Mouse (Mus musculus): ENCODE measurements around the gene Hras. TPM values are rescaled to one million over a fixed set of nuclear protein-coding genes. Genes with fewer than 3 reads are reported as not detected.

Hras gene
- total RNA-seq (2021) = 100 to 1,000 TPM; 101 to 104 TPM
- long read RNA-seq, experiment 1, transcript Hras-201 (6 exons, 2,828 nt) = minor isoform, 53 of 135 reads
- long read RNA-seq, experiment 1, transcript Hras-202 (5 exons, 1,199 nt) = major isoform, 61 of 135 reads
- long read RNA-seq, experiment 1, partial matches to known transcripts = 8 of 135 reads
- long read RNA-seq, experiment 1, other reads (novel, unspliced or antisense) = 9 of 135 reads
- long read RNA-seq, experiment 2, transcript Hras-202 (5 exons, 1,199 nt) = major isoform, 30 of 68 reads
- long read RNA-seq, experiment 2, transcript Hras-201 (6 exons, 2,828 nt) = minor isoform, 22 of 68 reads
- long read RNA-seq, experiment 2, transcript Hras-207 (6 exons, 2,272 nt) = minor isoform, 6 of 68 reads
- long read RNA-seq, experiment 2, partial matches to known transcripts = 4 of 68 reads
- long read RNA-seq, experiment 2, other reads (novel, unspliced or antisense) = 5 of 68 reads

DNA sequence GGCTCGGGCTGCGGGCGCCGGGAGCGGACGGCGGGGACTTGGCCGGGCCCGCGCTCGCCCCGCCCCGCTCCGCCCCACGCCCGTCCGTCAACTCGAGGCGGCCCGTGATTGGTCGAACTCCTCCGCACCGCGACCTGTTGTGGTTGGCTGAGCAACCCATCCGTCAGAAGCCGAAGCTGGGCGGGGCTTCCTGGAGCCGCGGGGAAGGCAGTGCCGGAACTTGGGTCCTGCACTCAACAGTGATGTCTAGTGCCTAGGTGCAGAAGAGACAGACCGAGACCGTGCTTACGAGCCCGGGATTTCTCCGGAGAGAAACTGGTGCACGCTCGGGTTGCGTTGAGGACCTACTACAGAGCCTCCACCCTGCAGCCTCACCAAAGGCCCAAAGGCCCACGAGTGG is at the start of gene Hras, which contains the start of gene Lrrc56:
TSS of gene Hras (minus strand) at position 58 of the 400 bp plus-strand sequence.
TSS of gene Lrrc56 (plus strand) at position 210 of the 400 bp plus-strand sequence.
- intact Hi-C loops (cut with DNase I) = no loop called here
- DNase-seq = peak; percentile 98 to 99

DNA sequence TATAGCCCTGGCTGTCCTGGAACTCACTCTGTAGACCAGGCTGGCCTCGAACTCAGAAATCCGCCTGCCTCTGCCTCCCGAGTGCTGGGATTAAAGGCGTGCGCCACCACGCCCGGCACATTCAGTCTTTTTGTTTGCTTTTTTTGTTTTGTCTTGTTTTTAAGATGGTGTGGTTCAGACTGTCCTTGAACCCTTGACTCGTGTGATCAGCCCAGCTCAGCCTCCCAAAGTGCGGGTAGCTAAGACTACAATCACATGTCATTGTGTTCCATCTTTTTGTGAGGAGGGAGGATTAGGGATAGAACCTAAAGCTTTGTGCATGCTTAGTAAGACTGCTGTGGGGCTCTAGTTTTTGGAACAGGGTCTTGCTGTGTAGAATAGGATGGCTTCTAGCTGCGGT is 37.7 kb upstream of the Hras start:
- no peak for DNase-seq
- intact Hi-C loops (cut with DNase I) = loop anchor here (10.0 kb wide), 1 partner anchor 293 kb away; no protein-coding TSS in a partner anchor

DNA sequence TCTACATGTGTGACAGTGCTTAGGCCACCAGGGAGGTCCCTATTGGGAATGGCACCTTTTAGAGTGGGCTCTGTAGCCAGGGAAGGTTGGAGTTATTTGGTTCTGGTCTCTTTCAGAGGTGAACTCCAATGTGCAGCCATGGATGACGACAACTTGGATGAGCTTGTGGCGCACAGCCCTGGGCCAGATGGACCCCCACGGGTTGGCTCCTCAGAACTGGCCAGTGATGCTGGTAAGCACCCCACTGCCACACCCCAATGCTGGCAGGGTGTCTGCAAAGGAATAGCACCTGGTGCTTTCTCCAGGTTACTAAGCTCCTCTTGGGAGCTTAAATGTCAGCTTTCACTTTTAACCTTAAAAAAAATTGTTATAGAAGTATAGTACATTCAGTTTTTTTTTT is 37.3 kb upstream of the Hras start:
- intact Hi-C loops (cut with DNase I) = loop anchor here (10.0 kb wide), 1 partner anchor 294 kb away; no protein-coding TSS in a partner anchor
- no peak for DNase-seq

DNA sequence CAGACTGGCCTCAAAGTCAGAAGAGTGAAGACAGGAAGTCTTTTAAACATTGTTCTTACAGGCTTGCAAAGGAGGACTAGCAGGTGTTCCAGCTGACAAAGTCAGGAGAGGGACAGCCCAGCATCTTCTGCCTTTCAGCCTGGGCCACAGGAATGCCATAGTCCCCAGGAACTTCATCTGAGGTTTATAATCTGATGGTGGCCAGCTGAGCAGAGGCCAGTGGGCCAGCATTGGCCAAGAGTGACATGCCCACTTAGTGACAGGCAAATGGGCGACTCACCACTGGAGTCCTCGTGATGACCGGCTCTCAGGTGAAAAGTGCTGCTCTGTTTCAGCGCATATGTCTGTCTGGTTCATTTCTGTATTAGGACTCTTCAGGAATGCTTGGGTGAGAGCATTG is 36.8 kb upstream of the Hras start:
- DNase-seq = no peak

DNA sequence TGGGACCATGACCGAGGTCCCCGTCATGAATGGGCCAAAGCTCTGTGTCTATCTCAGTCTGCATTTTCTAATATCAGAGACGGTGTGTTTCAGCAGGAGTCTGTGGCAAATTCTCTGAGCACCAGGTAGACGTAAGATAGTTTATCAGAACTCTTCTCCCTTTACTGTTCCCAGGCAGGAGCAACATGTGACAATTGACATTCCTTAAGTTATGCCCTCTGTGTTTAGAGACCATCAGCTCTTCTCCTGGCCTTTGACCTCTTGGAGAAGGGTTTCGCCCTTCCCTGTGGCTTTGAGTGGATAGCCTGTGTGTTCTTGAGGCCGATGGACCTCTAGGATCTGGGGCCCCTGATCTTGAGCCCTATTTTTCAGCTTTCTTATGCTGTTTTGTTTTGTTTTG is 35.9 kb upstream of the Hras start:
- DNase-seq = no peak
- intact Hi-C loops (cut with DNase I) = loop anchor here (5.0 to 10.0 kb wide), 3 partner anchors 65 to 295 kb away; no protein-coding TSS in a partner anchor

More for the DNA sequence above, 36.8 kb upstream of the Hras start:
- intact Hi-C loops (cut with DNase I) = loop anchor here (10.0 kb wide), 1 partner anchor 294 kb away; no protein-coding TSS in a partner anchor

DNA sequence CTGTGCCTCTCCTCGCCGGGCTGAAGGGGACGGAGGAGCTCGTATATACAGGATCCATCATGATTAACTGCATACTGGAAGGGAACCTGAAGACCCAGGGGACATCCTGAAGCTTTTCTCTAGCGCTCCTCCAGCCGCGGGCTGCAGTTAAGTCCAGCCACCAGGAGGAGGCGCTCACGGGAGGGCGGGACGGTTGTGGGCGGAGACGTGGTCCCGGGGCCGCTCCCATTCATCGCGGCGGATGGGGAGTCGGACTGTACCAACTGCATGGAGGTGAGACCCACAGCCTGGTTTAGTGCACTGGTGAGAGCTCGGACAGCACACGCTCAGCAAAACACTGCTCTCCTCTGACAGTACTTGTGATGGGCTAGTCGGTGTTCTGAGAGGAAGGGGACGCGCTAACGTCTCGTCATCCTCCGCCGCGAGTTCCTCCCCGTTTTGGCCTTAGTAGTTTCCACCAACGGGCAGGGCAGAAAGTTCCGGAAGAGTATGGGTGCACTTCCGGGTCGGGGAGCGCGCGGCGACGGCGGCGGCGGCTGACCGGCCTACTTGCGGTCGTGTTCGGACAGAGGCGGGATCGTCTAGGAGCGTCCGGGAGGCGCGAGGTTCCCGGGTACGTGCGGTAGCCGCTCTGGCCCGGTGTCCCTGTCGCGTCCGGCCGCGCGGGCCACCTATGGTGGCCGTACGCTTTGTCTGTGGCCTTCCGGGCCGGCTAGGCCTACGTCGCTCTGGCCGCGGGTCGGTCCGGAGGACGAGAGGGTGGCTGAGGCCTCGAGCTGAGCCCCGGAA is 34.7 kb upstream of the Hras start, which contains the start of gene Phrf1:
TSS of gene Phrf1 (plus strand) at position 506 of the 789 bp plus-strand sequence.
- DNase-seq = peak; percentile 95 to 97
- intact Hi-C loops (cut with DNase I) = loop anchor here (5.0 to 10.0 kb wide), 2 partner anchors 64 to 134 kb away; no protein-coding TSS in a partner anchor

DNA sequence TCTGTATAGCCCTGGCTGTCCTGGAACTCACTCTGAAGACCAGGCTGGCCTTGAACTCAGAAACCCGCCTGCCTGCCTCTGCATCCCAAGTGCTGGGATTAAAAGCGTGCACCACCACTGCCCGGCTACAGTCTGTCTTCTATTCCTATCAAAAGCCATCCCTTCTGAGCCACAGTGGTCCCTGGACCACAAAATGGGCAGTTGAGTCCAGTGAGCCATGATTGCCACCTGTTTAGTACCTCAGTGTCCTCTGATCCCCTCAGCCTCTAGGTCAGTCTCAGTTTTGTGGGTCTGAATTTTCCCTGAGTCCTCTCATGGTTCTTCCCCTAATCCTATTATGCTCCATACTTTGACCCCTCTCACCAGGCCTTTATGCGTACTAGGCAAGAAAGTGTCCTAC is 34.0 kb upstream of the Hras start:
- intact Hi-C loops (cut with DNase I) = loop anchor here (5.0 to 10.0 kb wide), 2 partner anchors 63 to 135 kb away; no protein-coding TSS in a partner anchor
- DNase-seq = no peak

DNA sequence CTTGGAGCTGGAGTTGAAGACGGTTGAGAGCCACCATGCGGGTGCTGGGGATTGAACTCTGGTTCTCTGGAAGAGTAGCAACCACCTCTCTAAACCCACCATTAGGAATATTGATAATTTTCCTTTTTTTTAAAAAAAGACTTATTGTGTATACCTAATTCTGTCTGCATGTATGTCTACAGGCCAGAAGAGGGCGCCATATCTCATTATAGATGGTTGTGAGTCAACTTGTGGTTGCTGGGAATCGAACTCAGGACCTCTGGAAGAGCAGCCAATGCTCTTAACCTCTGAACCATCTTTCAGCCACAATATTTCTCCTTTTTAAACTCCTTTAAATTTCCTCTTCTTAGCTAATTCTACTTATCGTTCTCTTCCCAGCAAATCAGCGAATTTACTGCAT is 32.7 kb upstream of the Hras start:
- intact Hi-C loops (cut with DNase I) = loop anchor here (5.0 to 10.0 kb wide), 2 partner anchors 62 to 136 kb away; no protein-coding TSS in a partner anchor
- no peak for DNase-seq

DNA sequence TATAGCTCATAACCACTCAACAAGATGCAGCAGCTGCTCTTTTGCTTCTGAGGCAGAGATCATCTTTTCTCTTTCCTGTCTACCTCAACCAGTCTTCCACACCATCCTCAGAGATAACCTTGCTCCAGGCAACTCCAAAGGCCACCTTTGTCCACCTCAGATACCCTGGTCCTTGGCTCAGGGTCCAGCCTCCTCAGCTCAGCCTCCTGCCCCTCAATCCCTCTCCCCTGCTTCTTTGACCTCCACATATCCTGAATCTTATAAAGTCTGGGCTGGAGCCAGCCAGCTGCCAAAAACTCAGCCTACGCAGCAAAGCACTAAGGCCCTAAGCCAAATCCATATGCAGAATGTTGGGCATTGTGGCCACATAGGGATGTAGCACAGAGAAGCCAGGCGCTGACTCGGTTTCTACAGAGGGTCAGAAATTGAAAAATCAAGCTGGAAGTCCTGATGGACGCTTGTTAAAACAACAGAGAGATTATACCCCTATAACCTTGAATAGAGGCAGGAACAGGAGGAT is 29.0 kb upstream of the Hras start:
- intact Hi-C loops (cut with DNase I) = loop anchor here (10.0 kb wide), 1 partner anchor 58 kb away; no protein-coding TSS in a partner anchor
- DNase-seq = no peak

DNA sequence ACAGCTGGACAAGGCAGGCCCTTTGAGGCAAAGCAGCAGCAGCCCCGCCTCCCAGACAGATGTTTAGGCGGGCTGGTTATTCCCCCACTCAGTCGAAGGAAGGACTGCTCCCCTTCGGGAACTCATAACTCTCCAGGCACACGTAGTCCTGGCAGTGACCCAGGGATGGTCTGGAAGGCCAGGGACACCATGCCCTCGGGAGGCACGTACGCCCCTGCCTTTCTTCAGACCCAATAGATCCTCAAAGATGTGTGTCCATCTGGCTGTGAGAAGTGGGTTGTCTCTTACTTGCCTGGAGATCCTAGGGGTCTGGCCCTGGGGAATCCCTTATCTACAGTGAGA is 28.3 kb upstream of the Hras start:
- intact Hi-C loops (cut with DNase I) = loop anchor here (10.0 kb wide), 1 partner anchor 57 kb away; no protein-coding TSS in a partner anchor
- no peak for DNase-seq

DNA sequence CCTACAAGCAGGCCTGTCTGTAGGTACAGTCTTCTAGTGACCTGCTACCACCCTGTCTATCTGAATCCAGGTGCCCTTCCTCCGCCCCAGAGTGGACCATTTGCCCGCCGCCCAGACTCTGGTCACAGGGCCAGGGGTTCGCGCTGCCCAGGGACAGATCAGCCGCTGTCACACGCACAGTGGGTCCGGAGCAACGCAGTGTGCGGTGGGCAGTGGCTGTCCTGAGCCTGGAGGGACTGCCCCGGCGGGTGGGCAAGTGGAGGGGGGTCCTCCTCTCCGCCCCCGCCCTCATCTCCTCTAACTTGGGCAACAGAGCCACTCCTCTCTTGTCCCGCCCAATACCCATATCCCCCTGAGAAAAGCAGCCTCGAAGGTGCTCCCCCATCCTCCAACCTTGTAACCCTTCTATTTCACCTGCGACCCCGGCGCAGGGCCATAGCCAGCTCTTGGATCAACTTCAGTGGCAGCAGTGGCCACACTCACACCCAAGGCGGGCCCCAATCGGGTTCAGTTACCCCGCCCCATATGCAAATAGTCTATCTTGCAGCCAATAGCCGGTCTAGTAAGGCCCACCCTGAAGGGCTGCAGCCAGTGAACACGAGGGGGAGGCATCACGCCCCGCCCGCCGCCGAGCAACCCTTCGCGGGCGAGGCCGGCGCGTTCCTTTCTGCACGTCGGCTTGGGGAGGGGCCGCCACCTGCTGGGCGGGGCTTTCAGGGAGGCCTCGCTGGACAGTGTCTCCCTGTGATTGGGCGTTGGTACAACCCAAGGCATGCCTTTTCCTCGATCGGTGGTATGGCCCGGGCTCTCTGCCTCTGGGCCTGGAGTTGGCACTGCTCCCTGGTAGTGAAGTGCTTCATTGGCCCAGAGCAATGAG is 27.7 kb upstream of the Hras start:
- intact Hi-C loops (cut with DNase I) = loop anchor here (10.0 kb wide), 1 partner anchor 57 kb away; no protein-coding TSS in a partner anchor
- peak; percentile 96 for DNase-seq

DNA sequence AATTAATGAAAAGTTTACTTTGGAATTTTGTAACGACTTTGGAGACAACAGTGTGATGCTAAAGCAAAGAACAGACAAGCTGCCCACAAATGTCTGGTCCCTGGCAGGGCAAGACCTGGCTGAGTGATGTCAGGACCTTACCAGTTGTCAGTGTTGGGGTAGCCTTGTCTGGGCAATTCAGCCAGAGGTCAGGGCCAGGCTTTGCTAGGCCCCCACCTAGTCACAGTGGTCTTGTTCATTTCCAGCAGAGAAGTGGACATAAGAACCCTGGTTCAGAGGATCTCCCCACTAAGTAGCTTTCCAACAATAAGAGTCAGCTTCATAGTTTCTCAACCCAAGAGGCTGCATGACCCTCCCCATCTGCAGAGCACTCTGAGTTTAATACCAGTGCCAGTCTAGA is 26.6 kb upstream of the Hras start:
- intact Hi-C loops (cut with DNase I) = loop anchor here (10.0 kb wide), 1 partner anchor 56 kb away; no protein-coding TSS in a partner anchor
- no peak for DNase-seq

DNA sequence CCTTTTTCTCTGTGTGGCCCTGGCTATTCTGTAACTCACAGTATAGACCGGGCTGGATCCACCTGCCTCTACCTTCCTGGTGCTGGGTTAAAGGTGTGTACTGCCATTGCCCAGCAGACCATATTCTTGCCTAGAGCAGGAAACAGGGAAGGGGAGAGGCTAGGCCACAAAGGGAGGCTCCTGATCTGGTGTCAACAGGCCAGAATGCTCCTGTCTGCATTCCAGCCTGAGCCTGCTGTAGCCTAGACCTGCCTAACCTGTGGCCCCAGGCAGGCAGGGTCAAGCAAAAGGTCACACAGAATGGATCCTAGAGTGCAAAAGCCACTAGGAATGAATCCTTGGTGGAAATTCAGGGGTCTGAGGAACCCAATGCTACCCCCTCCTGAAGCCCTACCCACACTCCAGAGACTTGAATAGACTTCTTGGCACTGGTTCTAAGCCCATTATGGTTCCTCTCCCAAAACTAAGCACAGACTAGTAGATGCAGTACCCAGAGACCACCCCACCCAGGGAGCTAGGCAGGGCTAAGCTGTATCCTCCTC is 25.8 kb upstream of the Hras start:
- intact Hi-C loops (cut with DNase I) = loop anchor here (10.0 kb wide), 1 partner anchor 55 kb away; no protein-coding TSS in a partner anchor
- DNase-seq = no peak

DNA sequence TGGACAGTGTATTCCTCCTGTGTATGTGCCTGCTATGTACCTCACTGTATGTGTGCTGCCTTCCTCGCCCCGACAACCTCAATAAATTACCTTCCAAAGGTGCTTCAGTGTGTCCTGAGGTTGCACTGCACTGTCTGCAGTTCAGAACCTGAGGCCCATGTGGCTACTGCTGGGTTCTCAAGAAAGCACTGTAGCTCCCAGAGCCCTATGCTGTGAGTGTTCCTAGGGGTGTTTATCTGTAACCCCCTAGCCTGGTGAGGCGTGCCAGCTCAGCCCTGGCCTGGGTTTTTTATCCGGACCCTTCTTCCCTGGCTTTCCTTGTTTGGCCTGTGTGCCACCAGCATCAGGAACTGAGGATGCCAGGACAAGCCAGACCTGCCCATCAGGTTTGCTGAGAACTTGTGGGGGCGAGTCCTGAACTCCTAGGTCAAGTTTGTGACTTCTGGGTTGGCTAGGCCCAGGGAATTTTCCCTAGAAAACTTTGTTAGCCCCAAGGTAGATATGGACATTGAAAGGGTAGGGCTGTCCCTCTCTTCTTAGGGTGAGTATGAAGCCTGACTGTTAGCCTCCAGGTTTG is 24.8 kb upstream of the Hras start:
- intact Hi-C loops (cut with DNase I) = no loop called here
- DNase-seq = no peak

DNA sequence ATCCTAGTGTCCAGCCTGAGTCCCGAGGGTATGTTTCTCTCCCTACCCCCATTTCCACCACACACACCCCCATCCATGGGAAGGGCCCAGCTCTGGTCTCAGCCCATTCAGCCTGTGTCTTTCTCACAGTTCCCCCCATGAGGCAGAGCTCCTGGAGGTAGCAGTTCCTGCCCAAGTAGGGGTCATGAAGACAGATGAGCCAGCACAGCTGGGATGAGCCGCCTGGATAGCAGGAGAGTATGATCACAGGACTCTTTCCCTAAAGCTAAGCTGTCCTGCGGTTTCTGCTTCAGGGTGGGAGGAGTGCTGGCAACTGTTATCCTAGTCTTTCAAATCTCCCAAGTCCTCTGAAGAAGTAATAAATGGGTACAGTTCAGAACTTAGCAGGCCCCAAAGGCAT is 24.3 kb upstream of the Hras start:
- DNase-seq = no peak
- intact Hi-C loops (cut with DNase I) = no loop called here

DNA sequence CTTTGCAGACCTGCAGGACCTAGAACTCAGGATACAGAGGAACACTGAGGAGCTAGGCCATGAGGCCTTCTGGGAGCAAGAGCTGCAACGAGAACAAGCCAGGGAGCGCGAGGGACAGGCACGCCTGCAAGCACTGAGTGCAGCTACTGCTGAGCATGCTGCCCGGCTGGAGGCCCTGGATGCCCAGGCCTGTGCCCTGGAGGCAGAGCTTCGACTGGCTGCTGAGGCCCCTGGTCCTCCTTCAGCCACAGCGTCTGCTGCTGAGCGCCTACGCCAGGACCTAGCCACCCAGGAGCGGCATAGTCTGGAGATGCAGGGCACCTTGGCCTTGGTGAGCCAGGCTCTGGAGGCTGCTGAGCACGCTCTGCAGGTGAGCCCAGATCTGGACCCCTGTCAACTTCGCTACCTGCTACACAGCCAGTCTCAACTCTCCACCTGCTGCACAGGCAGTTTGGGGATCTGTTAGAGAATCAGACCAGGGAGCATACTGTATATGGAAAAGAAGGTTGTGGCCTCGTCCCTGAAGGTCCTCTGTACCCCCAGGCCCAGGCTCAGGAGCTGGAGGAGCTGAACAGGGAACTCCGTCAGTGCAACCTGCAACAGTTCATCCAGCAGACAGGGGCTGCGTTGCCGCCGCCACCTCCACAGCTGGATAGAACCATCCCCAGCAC is 23.7 kb upstream of the Hras start:
- no peak for DNase-seq
- intact Hi-C loops (cut with DNase I) = no loop called here

DNA sequence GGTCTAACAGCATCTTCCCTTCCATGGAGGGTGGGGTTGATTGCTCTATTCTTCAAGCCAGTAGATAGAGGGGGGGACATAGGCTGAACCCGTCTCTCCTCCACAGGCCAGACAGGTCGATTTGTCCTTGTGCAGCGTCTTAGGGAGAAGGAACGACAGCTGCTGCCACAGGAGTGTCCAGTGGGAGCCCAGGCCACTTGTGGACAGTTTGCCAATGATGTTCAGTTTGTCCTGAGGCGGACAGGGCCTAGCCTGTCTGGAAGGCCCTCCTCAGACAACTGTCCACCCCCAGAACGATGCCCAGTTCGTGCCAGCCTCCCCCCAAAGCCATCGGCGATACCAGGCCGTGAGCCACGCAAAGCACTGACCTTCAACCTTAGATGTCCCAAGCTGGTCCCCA is 23.1 kb upstream of the Hras start:
- DNase-seq = no peak
- intact Hi-C loops (cut with DNase I) = no loop called here

All from heart, postnatal 14 days (tissue).